Mouse (Mus musculus): Measurements from ENCODE around the gene Inha.

Inha gene

GRCm38 (mm10) chr1:75507006-75507405, at the start of gene Inha:
Inha (plus strand) TSS chr1:75507077.
- DNase-seq (ENCODE audit: inconsistent ontology term): no peak

- no peak for DNase-seq (ENCODE audit: inconsistent ontology term)
These were observed 49.2 kb upstream of the Inha start for GRCm38 (mm10) chr1:75457710-75458024.

- peak; percentile 62 for DNase-seq (ENCODE audit: inconsistent ontology term)
These were observed 48.7 kb upstream of the Inha start for GRCm38 (mm10) chr1:75458025-75458788.

- no peak for DNase-seq (ENCODE audit: inconsistent ontology term)
These were observed 47.8 kb upstream of the Inha start for GRCm38 (mm10) chr1:75458789-75459684.

- no peak for DNase-seq (ENCODE audit: inconsistent ontology term)
These were observed 46.6 kb upstream of the Inha start for GRCm38 (mm10) chr1:75460297-75460696.

- DNase-seq (ENCODE audit: inconsistent ontology term): no peak
These were observed 44.2 kb upstream of the Inha start for GRCm38 (mm10) chr1:75462636-75463035.

GRCm38 (mm10) chr1:75463652-75464204, 43.1 kb upstream of the Inha start:
- no peak for DNase-seq (ENCODE audit: inconsistent ontology term)

GRCm38 (mm10) chr1:75467215-75467927, 39.5 kb upstream of the Inha start:
- DNase-seq (ENCODE audit: inconsistent ontology term): peak; percentile 64

GRCm38 (mm10) chr1:75469287-75469825, 37.5 kb upstream of the Inha start:
- DNase-seq (ENCODE audit: inconsistent ontology term): no peak

- DNase-seq (ENCODE audit: inconsistent ontology term): no peak
These were observed 30.4 kb upstream of the Inha start for GRCm38 (mm10) chr1:75476441-75476840.

- peak; percentile 82 for DNase-seq (ENCODE audit: inconsistent ontology term)
These were observed 29.5 kb upstream of the Inha start for GRCm38 (mm10) chr1:75477264-75477965.

- DNase-seq (ENCODE audit: inconsistent ontology term): no peak
These were observed 28.9 kb upstream of the Inha start for GRCm38 (mm10) chr1:75477966-75478290.

- DNase-seq (ENCODE audit: inconsistent ontology term): no peak
These were observed 28.4 kb upstream of the Inha start for GRCm38 (mm10) chr1:75478497-75478896.

GRCm38 (mm10) chr1:75478916-75479634, 27.8 kb upstream of the Inha start, which contains the start of the genes Chpf and Tmem198:
Chpf (minus strand) TSS chr1:75479307.
Tmem198 (plus strand) TSS chr1:75479532.
- peak; percentile 99 for DNase-seq (ENCODE audit: inconsistent ontology term)

- no peak for DNase-seq (ENCODE audit: inconsistent ontology term)
These were observed 27.3 kb upstream of the Inha start for GRCm38 (mm10) chr1:75479635-75479989.

- DNase-seq (ENCODE audit: inconsistent ontology term): no peak
These were observed 26.8 kb upstream of the Inha start for GRCm38 (mm10) chr1:75480036-75480435.

GRCm38 (mm10) chr1:75480735-75481134, 26.1 kb upstream of the Inha start:
- no peak for DNase-seq (ENCODE audit: inconsistent ontology term)

GRCm38 (mm10) chr1:75486561-75486960, 20.3 kb upstream of the Inha start:
- no peak for DNase-seq (ENCODE audit: inconsistent ontology term)

- DNase-seq (ENCODE audit: inconsistent ontology term): no peak
These were observed 19.9 kb upstream of the Inha start for GRCm38 (mm10) chr1:75487040-75487404.

- DNase-seq (ENCODE audit: inconsistent ontology term): peak; percentile 93
These were observed 19.3 kb upstream of the Inha start for GRCm38 (mm10) chr1:75487405-75488161.
